Mouse (Mus musculus) frontal cortex, postnatal 36 days (tissue): ENCODE measurements around the gene Praf2.
"Not testable (repeated sequence)": the region's sequence is repeated elsewhere in the genome, so short reads cannot be mapped to it uniquely, and the experiment has no call there.

Experiments used
- DNase-seq, 2 experiments: peaks; one replicate each; pipeline ENCODE4 v3.0.0; 2022; ENCODE audit warnings: low spot score in 2 of 2

Gene Praf2

GRCm38 (mm10) chrX:7739336-7740081 lies 11.3 kb downstream of the Praf2 start:
- DNase-seq = no peak

- DNase-seq = no peak
Measured at GRCm38 (mm10) chrX:7740082-7740819, 12.0 kb downstream of the Praf2 start.

DNA sequence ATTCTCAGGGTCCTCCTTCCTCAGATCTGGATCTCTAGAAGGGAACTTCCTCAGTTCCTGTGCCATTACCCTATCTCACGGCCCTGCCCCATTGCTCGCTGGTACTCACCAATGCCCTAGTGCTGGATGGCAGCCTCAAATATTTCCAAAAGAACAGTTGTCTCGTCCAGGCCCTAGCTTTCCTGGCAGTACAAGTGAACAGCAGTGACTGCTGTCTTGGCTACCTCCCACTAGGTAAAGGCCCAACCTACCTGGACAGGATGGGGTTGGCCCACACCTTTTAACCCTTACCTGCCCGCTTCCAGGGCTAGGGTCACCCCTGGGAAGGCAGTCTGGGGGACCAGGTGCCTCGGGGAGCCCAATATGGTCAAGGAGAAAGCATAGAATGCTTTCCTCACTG lies 12.9 kb downstream of the Praf2 start:
- DNase-seq = no peak

DNA sequence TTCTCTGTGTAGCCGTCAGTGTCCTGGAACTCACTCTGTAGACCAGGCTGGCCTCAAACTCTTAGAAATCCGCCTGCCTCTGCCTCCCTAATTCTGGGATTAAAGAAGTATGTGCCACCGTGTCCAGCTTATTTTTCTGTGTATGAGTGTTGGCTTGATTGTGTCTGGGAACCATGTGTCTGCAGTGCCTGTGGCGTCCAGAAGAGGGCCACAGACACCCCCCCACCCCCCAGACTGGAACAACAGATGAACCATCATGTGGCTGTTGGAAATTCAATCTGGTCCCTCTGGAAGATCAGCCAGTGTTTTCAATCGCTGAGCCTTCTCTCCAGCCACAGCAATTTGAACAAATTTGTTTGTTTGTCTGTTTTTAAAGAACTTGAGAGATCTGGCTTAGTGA lies 15.2 kb downstream of the Praf2 start:
- no peak for DNase-seq

- no peak for DNase-seq
Measured at GRCm38 (mm10) chrX:7744940-7745339, 16.7 kb downstream of the Praf2 start.

- no peak for DNase-seq
Measured at GRCm38 (mm10) chrX:7745429-7745828, 17.2 kb downstream of the Praf2 start.

DNA sequence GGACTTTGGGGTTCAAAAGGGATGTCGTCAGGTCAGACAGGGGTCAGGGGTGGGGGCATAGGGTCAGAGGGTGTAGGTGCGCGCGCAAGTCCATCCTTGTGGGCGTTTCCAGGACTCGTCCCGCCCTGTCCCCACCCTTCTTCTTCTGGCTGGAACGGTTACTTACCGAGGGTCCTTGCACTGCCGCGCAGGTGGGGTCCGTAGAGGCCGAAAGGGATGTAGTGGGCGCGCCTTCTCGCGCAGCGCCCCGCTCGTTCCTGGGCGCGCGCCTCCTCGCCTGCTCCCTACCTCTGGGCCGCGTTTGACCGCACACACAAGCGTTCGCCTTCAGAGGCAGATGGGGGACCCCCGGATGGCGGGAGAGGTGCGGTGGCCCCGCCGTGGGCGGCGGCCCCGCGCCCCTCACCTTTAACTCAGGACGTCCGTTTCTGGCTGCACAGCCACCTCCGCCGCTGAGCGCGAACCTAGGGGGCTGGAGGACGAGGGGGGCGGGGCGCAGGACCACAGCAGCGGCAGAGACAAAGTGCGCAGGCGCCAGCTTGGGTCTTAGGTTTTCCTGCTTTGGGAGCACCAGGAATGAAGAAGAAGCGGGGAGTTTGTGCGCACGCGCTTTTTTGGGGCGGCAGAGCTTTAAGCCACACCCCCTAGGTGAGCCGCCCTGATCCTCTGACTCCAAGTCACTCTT lies 22.3 kb downstream of the Praf2 start, which contains the start of gene Ccdc120:
Gene Ccdc120, minus strand, starts transcription at position 474 of the 685 bp plus-strand sequence.
- peak; percentile 74 to 76 for DNase-seq

GRCm38 (mm10) chrX:7753627-7754026 lies 25.4 kb downstream of the Praf2 start:
- not testable (repeated sequence) for DNase-seq

DNA sequence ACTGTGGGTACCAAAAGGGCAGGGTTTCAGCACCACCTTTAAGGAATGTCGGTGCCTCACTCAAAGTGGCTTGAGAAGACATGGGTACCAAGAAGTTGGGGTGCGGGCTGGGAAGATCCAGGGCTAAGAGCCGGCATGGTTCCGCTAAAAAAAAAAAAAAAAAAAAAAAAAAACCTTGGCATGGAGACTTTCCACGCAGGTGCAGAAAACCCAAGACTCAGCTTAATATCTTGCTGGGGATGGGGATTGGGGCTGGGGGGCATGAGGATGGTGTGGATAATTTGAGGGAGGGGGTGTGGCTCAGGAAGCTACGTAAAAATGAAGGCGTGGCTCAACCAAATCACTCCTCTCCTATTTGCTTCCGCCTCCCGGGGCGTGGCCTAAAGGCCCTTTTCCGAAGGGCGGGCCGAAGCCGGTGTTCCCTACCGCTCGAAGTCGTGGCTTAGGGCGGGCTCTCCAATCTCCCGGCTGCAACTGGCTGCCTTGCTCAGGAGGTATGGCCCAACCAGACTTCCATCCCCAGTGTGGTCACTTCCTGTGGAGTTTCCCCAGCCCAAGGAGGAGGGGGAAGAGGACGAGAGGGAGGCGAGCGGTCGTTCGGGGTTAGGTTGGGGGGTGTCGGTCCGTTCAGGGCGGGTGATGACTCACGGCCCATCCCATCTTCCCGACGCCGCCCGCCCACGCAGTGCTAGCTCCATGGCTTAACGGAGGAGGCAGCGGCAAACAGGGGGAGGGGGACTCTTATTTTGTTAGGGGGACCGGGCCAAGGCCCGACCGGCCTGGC lies 34.1 kb downstream of the Praf2 start, which contains the start of gene Tfe3:
Gene Tfe3, plus strand, starts transcription at position 424 of the 784 bp plus-strand sequence.
- peak; percentile 86 to 88 for DNase-seq

DNA sequence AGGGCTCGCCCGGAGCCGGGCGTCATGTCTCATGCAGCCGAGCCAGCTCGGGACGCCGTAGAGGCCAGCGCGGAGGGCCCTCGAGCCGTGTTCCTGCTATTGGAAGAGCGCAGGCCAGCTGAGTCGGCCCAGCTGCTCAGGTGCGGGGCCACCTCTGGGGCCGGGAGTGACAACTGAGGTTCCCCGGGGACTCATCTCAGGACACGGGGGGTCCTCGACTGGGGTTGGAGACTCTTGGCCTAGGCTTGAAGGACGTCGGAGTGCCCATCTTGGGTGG lies 34.6 kb downstream of the Praf2 start:
- DNase-seq = no peak

GRCm38 (mm10) chrX:7763631-7764393 lies 35.6 kb downstream of the Praf2 start:
- DNase-seq = peak in 1 of 2 experiments; percentile 11

GRCm38 (mm10) chrX:7764657-7765280 lies 36.5 kb downstream of the Praf2 start:
- no peak for DNase-seq

GRCm38 (mm10) chrX:7765281-7765670 lies 37.0 kb downstream of the Praf2 start:
- DNase-seq = no peak

GRCm38 (mm10) chrX:7765764-7766163 lies 37.5 kb downstream of the Praf2 start:
- no peak for DNase-seq

GRCm38 (mm10) chrX:7769302-7770017 lies 41.2 kb downstream of the Praf2 start:
- no peak for DNase-seq

DNA sequence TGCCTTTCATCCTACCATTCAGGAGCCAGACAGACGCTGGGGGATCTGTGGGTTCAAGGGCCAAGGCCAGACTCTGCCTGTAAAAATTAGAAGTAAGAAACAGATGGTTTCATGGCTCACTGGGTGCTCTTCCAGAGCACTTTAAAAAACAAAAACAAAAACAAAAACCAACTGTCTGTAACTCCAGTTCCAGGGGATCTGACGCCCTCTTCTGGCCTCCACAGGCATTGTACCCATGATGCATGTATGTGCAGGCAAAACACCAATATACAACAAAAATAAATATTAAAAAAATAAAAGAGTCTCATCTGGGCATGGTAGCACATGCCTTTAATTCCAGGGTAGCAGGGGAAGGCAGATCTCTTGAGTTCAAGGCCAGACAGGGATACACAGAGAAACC lies 44.5 kb downstream of the Praf2 start:
- no peak for DNase-seq

DNA sequence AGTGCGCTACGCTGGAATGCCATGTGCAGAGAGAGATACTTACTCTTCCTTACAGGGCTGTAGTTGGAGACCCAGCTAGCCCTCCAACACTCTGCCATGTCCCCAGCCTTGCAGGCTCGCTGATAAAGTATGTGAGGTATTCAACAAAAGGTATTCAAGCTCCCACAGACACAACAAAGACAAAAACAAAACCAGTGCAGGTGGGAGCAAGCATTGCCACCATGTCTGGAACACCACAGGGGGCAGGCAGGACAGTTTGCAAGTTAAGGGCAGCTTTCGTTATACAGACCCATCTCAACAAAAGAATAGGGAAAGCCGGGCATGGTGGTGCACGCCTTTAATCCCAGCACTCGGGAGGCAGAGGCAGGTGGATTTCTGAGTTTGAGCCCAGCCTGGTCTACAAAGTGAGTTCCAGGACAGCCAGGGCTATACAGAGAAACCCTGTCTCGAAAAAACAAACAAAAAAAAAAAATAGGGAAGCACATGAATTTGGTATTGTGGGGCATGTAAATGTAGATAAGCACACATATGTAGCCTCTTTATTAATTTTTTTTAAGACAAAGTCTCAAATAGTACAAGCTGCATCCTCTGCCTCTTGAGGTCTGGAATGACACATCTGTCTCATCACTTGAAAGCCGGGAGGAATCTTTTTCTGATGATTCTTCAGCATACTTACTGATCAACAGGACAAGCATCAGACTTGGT lies 47.4 kb downstream of the Praf2 start:
- DNase-seq = no peak

DNA sequence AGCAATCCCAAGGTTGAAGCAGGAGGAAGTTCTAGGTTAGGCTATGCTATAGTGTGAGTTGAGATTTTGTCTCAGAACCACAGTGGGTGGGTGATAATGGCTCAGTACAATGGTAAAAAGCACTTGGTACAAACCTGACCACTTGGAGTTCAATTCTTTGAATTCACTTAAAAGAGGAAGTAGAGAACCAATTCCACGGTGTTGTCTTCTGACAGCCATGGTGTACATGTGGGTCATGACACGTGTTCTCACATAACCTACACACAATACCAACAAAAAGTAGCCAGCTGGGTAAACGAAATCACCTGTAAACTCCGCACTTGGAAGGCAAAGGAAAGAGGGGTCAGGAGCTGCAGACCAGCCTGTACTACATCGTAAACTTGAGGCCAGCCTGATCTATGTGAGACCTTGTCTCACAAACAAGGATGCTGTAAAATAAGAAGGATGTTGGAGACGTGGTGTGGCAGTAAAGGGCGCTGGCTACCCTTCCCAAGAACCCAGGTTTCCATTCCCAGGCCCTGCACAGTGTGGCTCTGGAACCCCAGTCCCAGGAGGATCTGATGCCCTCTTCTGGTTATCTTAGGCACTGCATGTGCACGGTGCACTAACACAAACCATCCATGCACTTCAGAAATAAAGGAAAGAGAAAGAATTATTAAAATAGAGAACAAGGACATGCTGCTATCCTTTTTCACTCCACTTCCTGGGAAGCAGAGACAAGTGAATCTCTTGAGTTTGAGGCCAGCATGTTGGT lies 48.3 kb downstream of the Praf2 start:
- peak; percentile 40 to 68 for DNase-seq
